Mouse (Mus musculus): ENCODE data around the gene Tmc7. TPM values are rescaled to one million over a fixed set of nuclear protein-coding genes. Genes with fewer than 3 reads are reported as not detected.

Tmc7 gene
- polyA plus RNA-seq, 1 experiment: 1.9 TPM

DNA sequence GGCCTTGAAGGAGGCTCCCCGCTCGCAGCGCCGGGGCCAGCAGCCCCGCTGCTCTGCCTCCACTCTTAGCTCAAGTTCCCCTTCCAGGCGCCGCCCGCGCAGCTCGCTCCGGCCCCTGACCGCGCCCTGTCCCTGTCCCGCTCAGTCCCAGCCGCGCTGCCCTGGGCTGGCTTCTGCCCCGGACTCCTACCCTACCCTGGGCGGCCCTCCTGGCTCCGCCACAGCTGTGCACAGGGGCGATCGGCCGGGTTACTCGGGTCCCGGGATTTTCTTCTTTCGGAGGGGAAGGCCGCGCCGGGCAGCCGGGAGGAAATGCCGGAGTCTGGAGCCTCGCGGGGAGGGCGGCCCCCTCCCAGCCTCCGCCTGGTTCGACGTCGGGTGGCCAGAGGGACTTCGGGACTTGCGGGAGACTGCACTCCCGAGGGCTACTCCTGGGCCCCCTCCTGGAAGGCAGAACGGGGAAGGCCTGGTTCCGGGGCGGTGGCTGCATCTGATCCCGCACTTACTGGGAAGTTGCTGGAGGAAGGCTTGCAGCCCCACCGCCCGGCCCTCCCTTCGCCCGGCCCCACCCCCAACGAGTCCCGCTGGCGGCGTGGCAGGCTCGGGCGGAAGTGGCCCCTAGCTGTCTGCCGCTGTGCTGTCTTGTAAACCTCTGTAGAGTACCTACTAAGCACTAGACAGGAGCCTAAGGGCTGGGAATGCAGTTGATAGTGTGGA, 92.9 kb downstream of the Tmc7 start, which contains the start of gene Itpripl2:
TSS of gene Itpripl2 (minus strand) at position 545 of the 717 bp plus-strand sequence.
- peak; percentile 86 for TF ChIP-seq POLR2A (IDR thresholded peaks at IDR 0.05; ENCODE audit: low read depth, low read length)
- TF ChIP-seq CTCF (IDR thresholded peaks at IDR 0.05; ENCODE audit: borderline replicate concordance, insufficient read depth, low read length): no peak
- Histone ChIP-seq H3K27ac (ENCODE audit: insufficient read depth, low read length) (peak within 1 kb of the TSS; percentile 89), H3K4me1 (ENCODE audit: control insufficient read depth, insufficient read depth, low read length) (0 out of 2 replicates have a peak, but pooled peaks cover 4% of the 10 kb centered on the region), H3K4me3 (ENCODE audit: insufficient read depth, low read length) (peak within 1 kb of the TSS; percentile 64)

GRCm38 (mm10) chr7:118490666-118491430, 93.7 kb downstream of the Tmc7 start:
- Histone ChIP-seq H3K4me3 (ENCODE audit: insufficient read depth, low read length) (peak overlapping the region; percentile 64), H3K27ac (ENCODE audit: insufficient read depth, low read length) (peak overlapping the region; percentile 89)
- TF ChIP-seq POLR2A (IDR thresholded peaks at IDR 0.05; ENCODE audit: low read depth, low read length): no peak
- peak; percentile 29; the same call in 1 of the 2 replicates for TF ChIP-seq CTCF (IDR thresholded peaks at IDR 0.05; ENCODE audit: borderline replicate concordance, insufficient read depth, low read length)

DNA sequence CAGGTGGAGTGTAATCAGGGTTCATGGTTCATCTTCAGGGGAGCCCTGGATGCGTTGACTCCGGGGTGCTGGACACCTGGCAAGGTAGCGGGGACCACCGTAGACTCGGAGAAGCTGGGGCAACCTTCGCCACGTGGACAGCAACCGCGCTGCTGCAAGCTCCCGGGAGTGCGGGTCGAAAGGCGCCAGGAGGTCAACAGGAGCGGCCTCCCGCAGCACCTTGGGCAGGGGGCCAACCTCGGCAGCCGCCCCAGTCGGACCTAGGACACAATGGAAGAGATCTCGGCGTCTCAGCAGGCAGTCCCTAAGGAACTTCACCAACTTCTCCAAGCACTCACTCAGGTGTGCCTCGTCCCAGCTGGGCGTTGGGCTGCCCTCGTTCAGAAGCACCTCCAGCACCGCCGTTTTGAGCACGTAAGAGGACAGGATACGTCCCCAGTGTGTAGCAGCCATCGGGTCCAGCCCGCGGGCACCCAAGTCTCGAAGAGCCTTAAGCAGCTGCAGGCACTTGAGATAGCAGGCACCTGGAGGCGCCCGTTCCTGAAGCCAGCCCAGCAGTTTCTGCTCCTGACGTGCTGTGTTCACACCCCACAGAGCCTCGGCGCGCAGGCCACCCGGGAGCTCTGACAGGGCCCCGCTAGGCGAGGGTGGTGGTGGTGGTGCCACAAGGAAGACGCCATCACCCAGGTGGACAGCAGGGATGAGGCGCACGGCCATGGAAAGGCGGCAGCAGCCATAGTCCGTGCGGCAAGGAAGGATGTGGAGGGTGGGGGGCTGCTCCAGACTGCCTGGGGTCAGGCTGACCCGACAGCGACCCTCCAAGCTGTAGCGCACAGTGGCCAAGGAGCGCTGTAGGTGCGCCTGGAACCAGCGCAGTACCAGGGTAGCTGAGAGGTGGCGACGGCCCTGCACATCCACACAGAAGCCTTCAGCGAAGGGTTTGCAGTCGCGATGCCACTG, 94.5 kb downstream of the Tmc7 start:
- Histone ChIP-seq H3K4me3 (ENCODE audit: insufficient read depth, low read length) (peak overlapping the region; percentile 64), H3K27ac (ENCODE audit: insufficient read depth, low read length) (peak overlapping the region; percentile 20; the same call in 1 of the 2 replicates), H3K4me1 (ENCODE audit: control insufficient read depth, insufficient read depth, low read length) (0 out of 2 replicates have a peak, but pooled peaks cover 4% of the 10 kb centered on the region)
- TF ChIP-seq POLR2A (IDR thresholded peaks at IDR 0.05; ENCODE audit: low read depth, low read length) (no peak), CTCF (IDR thresholded peaks at IDR 0.05; ENCODE audit: borderline replicate concordance, insufficient read depth, low read length) (no peak)

More at GRCm38 (mm10) chr7:118490666-118491430, 93.7 kb downstream of the Tmc7 start:
- 0 out of 2 replicates have a peak, but pooled peaks cover 4% of the 10 kb centered on the region for H3K4me1 ChIP-seq (ENCODE audit: control insufficient read depth, insufficient read depth, low read length)

DNA sequence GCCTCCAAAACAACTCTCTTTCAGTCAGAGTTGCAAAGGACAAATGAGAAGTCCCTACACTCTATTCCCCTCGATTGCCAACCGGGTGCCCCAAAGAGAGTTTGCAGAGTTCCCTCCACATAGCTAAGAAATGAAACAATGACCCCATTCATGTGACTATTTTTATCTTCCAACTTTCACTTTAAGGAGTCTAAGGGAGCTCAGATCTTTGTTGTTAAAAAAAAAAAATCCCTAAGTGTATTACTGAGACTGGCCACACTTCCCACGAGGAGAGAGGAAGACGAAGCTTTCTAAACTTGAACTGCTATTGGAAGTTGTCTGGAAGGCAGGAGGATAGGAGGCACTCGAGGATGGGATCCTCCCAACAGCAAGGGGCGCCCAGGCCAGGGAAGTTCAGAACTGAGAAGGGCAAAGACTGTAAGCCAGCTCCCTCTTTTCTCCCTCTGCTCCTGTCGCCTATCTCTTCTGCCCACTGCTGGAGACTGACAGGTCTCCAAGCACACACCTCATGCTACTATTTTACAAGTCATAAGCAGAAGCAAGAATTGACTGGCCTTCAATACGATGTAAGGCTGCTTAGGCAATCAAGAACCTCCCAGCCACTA, 96.4 kb downstream of the Tmc7 start:
- no peak for TF ChIP-seq POLR2A (IDR thresholded peaks at IDR 0.05; ENCODE audit: low read depth, low read length)
- TF ChIP-seq CTCF (IDR thresholded peaks at IDR 0.05; ENCODE audit: borderline replicate concordance, insufficient read depth, low read length): no peak
- peak overlapping the region; percentile 64 for H3K4me3 ChIP-seq (ENCODE audit: insufficient read depth, low read length)
- H3K27ac ChIP-seq (ENCODE audit: insufficient read depth, low read length): peak overlapping the region; percentile 34; the same call in 1 of the 2 replicates
- 0 out of 2 replicates have a peak, but pooled peaks cover 4% of the 10 kb centered on the region for H3K4me1 ChIP-seq (ENCODE audit: control insufficient read depth, insufficient read depth, low read length)

GRCm38 (mm10) chr7:118486917-118487316, 97.6 kb downstream of the Tmc7 start:
- TF ChIP-seq CTCF (IDR thresholded peaks at IDR 0.05; ENCODE audit: borderline replicate concordance, insufficient read depth, low read length): no peak
- no peak for TF ChIP-seq POLR2A (IDR thresholded peaks at IDR 0.05; ENCODE audit: low read depth, low read length)

More at GRCm38 (mm10) chr7:118486917-118487316, 97.6 kb downstream of the Tmc7 start:
- Histone ChIP-seq H3K4me3 (ENCODE audit: insufficient read depth, low read length) (peak overlapping the region; percentile 37), H3K27ac (ENCODE audit: insufficient read depth, low read length) (peak overlapping the region; percentile 49), H3K4me1 (ENCODE audit: control insufficient read depth, insufficient read depth, low read length) (peaks cover 8% of the 10 kb centered on the region)

Other genes with a start within 250 kb of the Tmc7 start
- gene Syt17, start 136.5 kb downstream of the Tmc7 start, polyA plus RNA-seq (2011; ENCODE audit: insufficient read length, low read depth, missing spikeins): 1.4 and 2.4 TPM in 2 replicates
- 76.2 and 98.4 TPM in 2 replicates for gene Itpripl2, start 92.8 kb downstream of the Tmc7 start, polyA plus RNA-seq (2011; ENCODE audit: insufficient read length, low read depth, missing spikeins)
- gene Coq7, start 51.4 kb downstream of the Tmc7 start, polyA plus RNA-seq (2011; ENCODE audit: insufficient read length, low read depth, missing spikeins): 13.8 and 14.5 TPM in 2 replicates
- gene Tmc5, start 12.6 kb upstream of the Tmc7 start, polyA plus RNA-seq (2011; ENCODE audit: insufficient read length, low read depth, missing spikeins): not detected in 2 replicates
- gene Gde1, start 121.0 kb upstream of the Tmc7 start, polyA plus RNA-seq (2011; ENCODE audit: insufficient read length, low read depth, missing spikeins): 58.1 and 75.4 TPM in 2 replicates
- gene Ccp110, start 127.8 kb upstream of the Tmc7 start, polyA plus RNA-seq (2011; ENCODE audit: insufficient read length, low read depth, missing spikeins): 11.3 and 14.6 TPM in 2 replicates
- gene Vps35l, start 155.5 kb upstream of the Tmc7 start, polyA plus RNA-seq (2011; ENCODE audit: insufficient read length, low read depth, missing spikeins): 95.4 and 106 TPM in 2 replicates

Measured in embryonic fibroblast, embryonic 13.5 days (primary cell).